Mouse (Mus musculus) MEL (cell line): ENCODE results near the gene Rxra.

ENCODE experiments used
- BHLHE40 ChIP-seq: IDR thresholded peaks from 2 replicates; pipeline ENCODE4 v1.6.1; 2012; ENCODE audit warnings: low read depth, mild to moderate bottlenecking, inconsistent platforms, low read length, improper control_type of control experiment, borderline replicate concordance
- CTCF ChIP-seq, 3 experiments: IDR thresholded peaks in 2 of 3; conservative IDR thresholded peaks in 1 of 3; 2 replicates each; pipeline ENCODE4 v1.5.1; 2011 to 2012; ENCODE audit warnings: low read length in 3 of 3, low read depth in 2 of 3, mild to moderate bottlenecking in 2 of 3, improper control_type of control experiment in 1 of 3, inconsistent platforms in 1 of 3, mixed read lengths in 1 of 3, moderate library complexity in 1 of 3; ENCODE audit not compliant: control insufficient read depth in 1 of 3, insufficient read depth in 1 of 3, poor library complexity in 1 of 3, severe bottlenecking in 1 of 3
- ETS1 ChIP-seq: IDR thresholded peaks from 2 replicates; pipeline ENCODE4 v1.6.1; 2012; ENCODE audit warnings: low read depth, mild to moderate bottlenecking, inconsistent platforms, low read length, improper control_type of control experiment, moderate library complexity
- GATA1 ChIP-seq: IDR thresholded peaks from 2 replicates; pipeline ENCODE4 v1.6.1; 2011; ENCODE audit warnings: low read depth, low read length, improper control_type of control experiment
- MAX ChIP-seq: IDR thresholded peaks from 2 replicates; pipeline ENCODE4 v1.6.1; 2011; ENCODE audit warnings: low read length, improper control_type of control experiment
- MEF2A ChIP-seq: IDR thresholded peaks from 2 replicates; pipeline ENCODE4 v1.6.1; 2014; ENCODE audit warnings: low read depth, mild to moderate bottlenecking, inconsistent platforms, low read length, improper control_type of control experiment; ENCODE audit not compliant: poor library complexity, insufficient replicate concordance, severe bottlenecking; ENCODE audit errors: extremely low read depth
- POLR2A ChIP-seq, 2 experiments: IDR thresholded peaks; 2 replicates each; pipeline ENCODE4 v1.6.1; 2011 to 2012; ENCODE audit warnings: low read length in 2 of 2, mild to moderate bottlenecking in 2 of 2, control low read depth in 1 of 2, improper control_type of control experiment in 1 of 2, low read depth in 1 of 2, moderate library complexity in 1 of 2; ENCODE audit not compliant: control insufficient read depth in 1 of 2, insufficient read depth in 1 of 2, poor library complexity in 1 of 2
- POLR2AphosphoS5 ChIP-seq: IDR thresholded peaks from 2 replicates; pipeline ENCODE4 v1.6.1; 2012; ENCODE audit warnings: low read depth, borderline replicate concordance, mild to moderate bottlenecking, inconsistent platforms, low read length, moderate library complexity, mixed read lengths
- RAD21 ChIP-seq: IDR thresholded peaks from 2 replicates; pipeline ENCODE4 v1.6.1; 2011; ENCODE audit warnings: mild to moderate bottlenecking, low read depth, low read length, improper control_type of control experiment
- SMC3 ChIP-seq: IDR thresholded peaks from 2 replicates; pipeline ENCODE4 v1.6.1; 2011; ENCODE audit warnings: low read depth, low read length, improper control_type of control experiment
- USF1 ChIP-seq: IDR thresholded peaks from 2 replicates; pipeline ENCODE4 v1.6.1; 2014; ENCODE audit warnings: low read depth, mild to moderate bottlenecking, inconsistent platforms, low read length, improper control_type of control experiment, moderate library complexity
- USF2 ChIP-seq, 2 experiments: IDR thresholded peaks; 2 replicates each; pipeline ENCODE4 v1.6.1; 2011 to 2012; ENCODE audit warnings: improper control_type of control experiment in 2 of 2, low read length in 2 of 2, borderline replicate concordance in 1 of 2, inconsistent platforms in 1 of 2, low read depth in 1 of 2, mild to moderate bottlenecking in 1 of 2; ENCODE audit not compliant: insufficient read depth in 1 of 2
- ZMIZ1 ChIP-seq: IDR thresholded peaks from 2 replicates; pipeline ENCODE4 v1.6.1; 2012; ENCODE audit warnings: low read depth, mild to moderate bottlenecking, inconsistent platforms, low read length, improper control_type of control experiment, moderate library complexity

DNA sequence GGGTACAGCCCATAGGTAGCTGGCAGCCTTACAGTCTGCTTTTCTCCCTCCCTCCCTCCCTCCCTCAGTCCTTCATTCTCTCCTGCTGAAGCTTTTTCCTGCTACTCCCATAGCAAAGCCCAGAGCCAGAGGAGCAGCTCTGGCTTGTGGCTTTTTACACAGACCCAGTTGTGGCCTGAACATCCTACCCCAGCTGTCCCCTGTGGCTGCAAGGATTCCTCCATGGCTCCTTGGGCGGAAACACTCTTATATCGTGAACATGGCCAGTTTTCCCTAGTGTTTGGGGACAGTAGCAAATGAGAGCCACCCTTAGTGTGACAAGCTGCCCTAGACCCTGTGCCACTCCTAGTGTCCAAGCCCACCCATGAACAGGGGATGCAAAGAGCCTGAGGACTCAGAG is 58.6 kb downstream of the Rxra start:
- TF ChIP-seq USF2 (IDR thresholded peaks at IDR 0.05; ENCODE audit: borderline replicate concordance in 1 of 2, insufficient read depth in 1 of 2, low read depth in 1 of 2, low read length in 2 of 2) = no peak
- TF ChIP-seq RAD21 = no peak
- TF ChIP-seq CTCF (IDR thresholded peaks at IDR 0.05 in 2 of 3, conservative IDR thresholded peaks at IDR 0.05 in 1 of 3; ENCODE audit: control insufficient read depth in 1 of 3, insufficient read depth in 1 of 3, low read depth in 2 of 3, low read length in 3 of 3, poor library complexity in 1 of 3, severe bottlenecking in 1 of 3) = no peak
- no peak for TF ChIP-seq POLR2A (IDR thresholded peaks at IDR 0.05; ENCODE audit: control insufficient read depth in 1 of 2, insufficient read depth in 1 of 2, low read depth in 1 of 2, low read length in 2 of 2, poor library complexity in 1 of 2)
- no peak for TF ChIP-seq MEF2A
- no peak for TF ChIP-seq MAX
- TF ChIP-seq SMC3 = no peak
- TF ChIP-seq ETS1 = no peak
- TF ChIP-seq BHLHE40 = no peak
- no peak for TF ChIP-seq POLR2AphosphoS5
- no peak for TF ChIP-seq GATA1
- no peak for TF ChIP-seq USF1
- no peak for TF ChIP-seq ZMIZ1
